Mouse (Mus musculus) CH12.LX (cell line): Measurements from ENCODE around the gene Slc48a1. TPM values are rescaled to one million over a fixed set of nuclear protein-coding genes. Genes with fewer than 3 reads are reported as not detected.

Source experiments
- DNase-seq: peaks from one replicate; pipeline ENCODE4 v3.0.0-alpha.2; 2013; ENCODE audit errors: extremely low read depth
- H3K27ac ChIP-seq: 2 replicates; pipeline ENCODE4 v1.5.1; 2012; ENCODE audit warnings: low read depth, mild to moderate bottlenecking, control low read depth, moderate library complexity; ENCODE audit not compliant: insufficient read depth
- H3K27me3 ChIP-seq: replicated peaks from 2 replicates; pipeline ENCODE3; 2012; ENCODE audit warnings: inconsistent platforms
- H3K36me3 ChIP-seq, 2 experiments: replicated peaks in 1 of 2; 2 replicates each; pipeline versions ENCODE3 to v1.6.1; 2012; ENCODE audit warnings: inconsistent platforms in 1 of 2, low read length in 1 of 2, mild to moderate bottlenecking in 1 of 2, mixed read lengths in 1 of 2, moderate library complexity in 1 of 2; ENCODE audit not compliant: control insufficient read depth in 1 of 2, insufficient read depth in 1 of 2
- H3K4me1 ChIP-seq, 2 experiments: 2 replicates each; pipeline ENCODE4 v1.6.1; 2012; ENCODE audit warnings: inconsistent platforms in 1 of 2, moderate library complexity in 1 of 2; ENCODE audit not compliant: insufficient read depth in 2 of 2, control insufficient read depth in 1 of 2
- H3K4me2 ChIP-seq: 2 replicates; pipeline ENCODE4 v1.6.1; 2012; ENCODE audit warnings: low read depth, mild to moderate bottlenecking, control low read depth; ENCODE audit not compliant: poor library complexity, insufficient read depth, severe bottlenecking
- H3K4me3 ChIP-seq, 3 experiments: fragments of 150-350 bp in 1 of 3; sonication (generic) in 1 of 3; replicated peaks in 1 of 3; 2 replicates each; pipeline versions ENCODE3 to v1.5.1; 2011 to 2012; ENCODE audit warnings: low read depth in 2 of 3, low read length in 2 of 3, mild to moderate bottlenecking in 2 of 3, moderate library complexity in 2 of 3, control low read depth in 1 of 3, improper control_type of control experiment in 1 of 3, inconsistent platforms in 1 of 3, mixed read lengths in 1 of 3; ENCODE audit not compliant: poor library complexity in 1 of 3
- H3K79me2 ChIP-seq: replicated peaks from 2 replicates; pipeline ENCODE4 v1.6.1; 2012; ENCODE audit warnings: mild to moderate bottlenecking, moderate library complexity; ENCODE audit not compliant: control insufficient read depth, poor library complexity, insufficient read depth, severe bottlenecking; ENCODE audit errors: extremely low read depth
- H3K9ac ChIP-seq: 2 replicates; pipeline ENCODE4 v1.6.1; 2012; ENCODE audit warnings: low read depth, mild to moderate bottlenecking, control low read depth, moderate library complexity; ENCODE audit not compliant: insufficient read depth
- H3K9me3 ChIP-seq: replicated peaks from 2 replicates; pipeline ENCODE3; 2012; ENCODE audit warnings: low read length, inconsistent platforms, mixed read lengths
- BHLHE40 ChIP-seq: IDR thresholded peaks from 2 replicates; pipeline ENCODE4 v1.6.1; 2011; ENCODE audit warnings: mild to moderate bottlenecking, low read depth, low read length, improper control_type of control experiment
- ELF1 ChIP-seq: IDR thresholded peaks from 2 replicates; pipeline ENCODE4 v1.6.1; 2014; ENCODE audit warnings: low read depth, mild to moderate bottlenecking, inconsistent platforms, low read length, improper control_type of control experiment
- EP300 ChIP-seq: IDR thresholded peaks from 2 replicates; pipeline ENCODE4 v1.6.1; 2011; ENCODE audit warnings: low read length, improper control_type of control experiment
- IRF4 ChIP-seq: IDR thresholded peaks from 2 replicates; pipeline ENCODE4 v1.6.1; 2014; ENCODE audit warnings: low read depth, mild to moderate bottlenecking, inconsistent platforms, low read length, improper control_type of control experiment
- JUND ChIP-seq: conservative IDR thresholded peaks from 2 replicates; pipeline ENCODE4 v1.6.1; 2011; ENCODE audit warnings: low read depth, low read length, improper control_type of control experiment
- MAX ChIP-seq: IDR thresholded peaks from 2 replicates; pipeline ENCODE4 v1.6.1; 2011; ENCODE audit warnings: low read length, improper control_type of control experiment
- MAZ ChIP-seq: IDR thresholded peaks from 2 replicates; pipeline ENCODE4 v1.6.1; 2012; ENCODE audit warnings: low read depth, mild to moderate bottlenecking, inconsistent platforms, low read length, improper control_type of control experiment, moderate library complexity
- NELFE ChIP-seq: IDR thresholded peaks from 2 replicates; pipeline ENCODE4 v1.6.1; 2011; ENCODE audit warnings: low read depth, low read length, improper control_type of control experiment
- NRF1 ChIP-seq: IDR thresholded peaks from 2 replicates; pipeline ENCODE4 v1.6.1; 2014; ENCODE audit warnings: low read depth, mild to moderate bottlenecking, inconsistent platforms, low read length, improper control_type of control experiment, moderate library complexity
- PAX5 ChIP-seq: IDR thresholded peaks from 2 replicates; pipeline ENCODE4 v1.6.1; 2012; ENCODE audit warnings: low read length, inconsistent platforms, mixed read lengths
- POLR2AphosphoS2 ChIP-seq: IDR thresholded peaks from 2 replicates; pipeline ENCODE4 v1.6.1; 2011; ENCODE audit warnings: low read depth, low read length, improper control_type of control experiment
- RAD21 ChIP-seq: IDR thresholded peaks from 2 replicates; pipeline ENCODE4 v1.6.1; 2011; ENCODE audit warnings: low read depth, mild to moderate bottlenecking, low read length, improper control_type of control experiment, moderate library complexity
- RCOR1 ChIP-seq: conservative IDR thresholded peaks from 2 replicates; pipeline ENCODE4 v1.6.1; 2012; ENCODE audit warnings: low read depth, mild to moderate bottlenecking, inconsistent platforms, low read length, improper control_type of control experiment
- SMC3 ChIP-seq: IDR thresholded peaks from 2 replicates; pipeline ENCODE4 v1.6.1; 2011; ENCODE audit warnings: low read depth, low read length, improper control_type of control experiment
- TBP ChIP-seq: conservative IDR thresholded peaks from 2 replicates; pipeline ENCODE4 v1.6.1; 2011; ENCODE audit warnings: low read depth, low read length, improper control_type of control experiment
- ZC3H11A ChIP-seq: IDR thresholded peaks from 2 replicates; pipeline ENCODE4 v1.6.1; 2012; ENCODE audit warnings: low read depth, mild to moderate bottlenecking, inconsistent platforms, low read length, improper control_type of control experiment
- ZKSCAN1 ChIP-seq: IDR thresholded peaks from 2 replicates; pipeline ENCODE4 v1.6.1; 2012; ENCODE audit warnings: low read depth, inconsistent platforms, low read length, improper control_type of control experiment, borderline replicate concordance
- dilution Hi-C: fragments of 300-500 bp; cut with MboI; formaldehyde crosslinking; loops from 2 replicates; pipeline ENCODE4 v1.14.3; 2020; ENCODE audit warnings: low sequenced_read_pairs; ENCODE audit not compliant: extremely low pct_unique_long_range_greater_than_20kb, extremely low pct_ligation_motif_present
- in situ Hi-C: fragments of 300-500 bp; cut with MboI; formaldehyde crosslinking; loops from 3 replicates; pipeline ENCODE4 v1.14.3; 2019; ENCODE audit warnings: low sequenced_read_pairs, low pct_ligation_motif_present, low pct_unique_long_range_greater_than_20kb, mixed read lengths
- polyA plus RNA-seq: library from polyadenylated mRNA; unstranded; fragments of >175 nt; gene quantifications from 2 replicates; pipeline ENCODE4 v1.2.1, GENCODE M21; 2012; ENCODE audit warnings: low read depth; ENCODE audit not compliant: insufficient read length
- total RNA-seq, 2 experiments: library from RNA; depleted of rRNA; stranded (reverse); fragments of 300-350 nt in 1 of 2; fragments of >200 nt in 1 of 2; gene quantifications; 2 replicates each; pipeline ENCODE4 v1.2.3; 2012 to 2014

Slc48a1 gene
- total and polyA plus RNA-seq, 3 experiments: 23.2 to 56.0 (median 39.4) TPM

GRCm38 (mm10) chr15:97814703-97815102 lies 36.4 kb downstream of the Slc48a1 start:
- Histone ChIP-seq H3K27me3 (no peaks in the 10 kb centered on the region), H3K27ac (no peak overlapping the region), H3K36me3 (peaks cover 28 to 85% of the 10 kb centered on the region in 2 experiments), H3K4me1 (peaks cover 26 to 74% of the 10 kb centered on the region in 2 experiments), H3K4me2 (no peak overlapping the region), H3K9ac (no peak overlapping the region), H3K79me2 (peaks cover 10% of the 10 kb centered on the region; the same call in 1 of the 2 replicates), H3K9me3 (no peaks in the 10 kb centered on the region)
- DNase-seq: no peak
- dilution Hi-C loops: no loop called here
- TF ChIP-seq POLR2AphosphoS2: no peak
- no peak for TF ChIP-seq RCOR1
- no peak for TF ChIP-seq JUND
- TF ChIP-seq, all 38 proteins: peak for 0
- H3K4me3 ChIP-seq: no peak overlapping the region
- in situ Hi-C loops: no loop called here

GRCm38 (mm10) chr15:97815254-97815653 lies 36.9 kb downstream of the Slc48a1 start:
- H3K36me3 ChIP-seq: peaks cover 28 to 85% of the 10 kb centered on the region in 2 experiments
- in situ Hi-C loops: no loop called here
- H3K9ac ChIP-seq: no peak overlapping the region
- H3K4me3 ChIP-seq: no peak overlapping the region
- dilution Hi-C loops: no loop called here
- H3K4me2 ChIP-seq: no peak overlapping the region
- no peaks in the 10 kb centered on the region for H3K9me3 ChIP-seq
- no peak overlapping the region for H3K27ac ChIP-seq
- TF ChIP-seq NELFE: no peak
- no peak for TF ChIP-seq MAX
- no peak for TF ChIP-seq ZC3H11A
- no peak for TF ChIP-seq BHLHE40
- TF ChIP-seq JUND: no peak
- TF ChIP-seq TBP: no peak
- TF ChIP-seq SMC3: no peak
- no peak for TF ChIP-seq ELF1
- TF ChIP-seq NRF1: no peak
- no peak for TF ChIP-seq IRF4
- TF ChIP-seq RCOR1: no peak
- TF ChIP-seq ZKSCAN1: no peak
- TF ChIP-seq RAD21: no peak
- no peak for TF ChIP-seq EP300
- TF ChIP-seq MAZ: no peak
- TF ChIP-seq PAX5: no peak
- H3K79me2 ChIP-seq: peaks cover 15% of the 10 kb centered on the region
- no peak for DNase-seq
- peaks cover 31 to 79% of the 10 kb centered on the region in 2 experiments for H3K4me1 ChIP-seq
- H3K27me3 ChIP-seq: no peaks in the 10 kb centered on the region
